Mouse (Mus musculus) heart, embryonic 16.5 days (tissue): Measurements from ENCODE around the gene Bbip1. TPM values are rescaled to one million over a fixed set of nuclear protein-coding genes. Genes with fewer than 3 reads are reported as not detected.
A peak's percentile ranks its signal among the peaks of the same experiment; 100 is the strongest.

ENCODE experiments used
- ATAC-seq: fragments of 200-750 bp; cut with Nextera tagmentation; replicated peaks from 2 replicates; pipeline ENCODE4 v1.8.0; 2017; ENCODE audit warnings: moderate number of reproducible peaks; ENCODE audit not compliant: insufficient read depth, low FRiP score; ENCODE audit errors: extremely low read depth
- H3K27ac ChIP-seq: fragments of 300-500 bp; sonication (generic); 2 replicates; pipeline ENCODE4 v1.5.1; 2014; ENCODE audit warnings: mild to moderate bottlenecking, low read length, control low read depth, moderate library complexity
- H3K27me3 ChIP-seq: fragments of 300-500 bp; sonication (generic); 2 replicates; pipeline ENCODE4 v1.6.1; 2014; ENCODE audit warnings: low read length, mixed read lengths; ENCODE audit not compliant: control insufficient read depth, insufficient read depth
- H3K36me3 ChIP-seq: fragments of 300-500 bp; sonication (generic); 2 replicates; pipeline ENCODE4 v1.6.1; 2014; ENCODE audit not compliant: control insufficient read depth, insufficient read depth
- H3K4me1 ChIP-seq: fragments of 300-500 bp; sonication (generic); 2 replicates; pipeline ENCODE4 v1.6.1; 2014; ENCODE audit warnings: low read length, mixed read lengths; ENCODE audit not compliant: control insufficient read depth, insufficient read depth
- H3K4me2 ChIP-seq: fragments of 300-500 bp; sonication (generic); 2 replicates; pipeline ENCODE4 v1.6.1; 2014; ENCODE audit warnings: low read depth, mild to moderate bottlenecking, control low read depth, low read length
- H3K4me3 ChIP-seq: fragments of 300-500 bp; sonication (generic); 2 replicates; pipeline ENCODE4 v1.5.1; 2014; ENCODE audit warnings: mild to moderate bottlenecking, control low read depth, low read length
- H3K9ac ChIP-seq: fragments of 300-500 bp; sonication (generic); 2 replicates; pipeline ENCODE4 v1.6.1; 2014; ENCODE audit warnings: low read length, control low read depth
- H3K9me3 ChIP-seq: fragments of 300-500 bp; sonication (generic); replicated peaks from 2 replicates; pipeline ENCODE4 v1.6.1; 2016; ENCODE audit warnings: low read length; ENCODE audit not compliant: control insufficient read depth
- WGBS: fragments of 180-500 bp; shearing (Covaris S2); extraction: QIAGEN DNeasy Blood & Tissue Kit; methylation state at CpG from one replicate; pipeline ENCODE4 v1.1.7; 2014; 5-methylcytosine and 5-hydroxymethylcytosine counted together
- polyA plus RNA-seq: library from polyadenylated mRNA; unstranded; fragments of >200 nt; fragmentation: Nextera tagmentation; extraction: Ambion mirVana; gene quantifications from 2 replicates; pipeline ENCODE4 v1.2.1, GENCODE M21; 2015

The Bbip1 gene
- polyA plus RNA-seq = 57.6 and 73.1 TPM in 2 replicates

- peak within 1 kb of the TSS; percentile 78 for H3K4me2 ChIP-seq
- H3K4me1 ChIP-seq = peaks cover 15% of the 10 kb centered on the region
- no peaks in the 10 kb centered on the region for H3K9me3 ChIP-seq
- WGBS = under 1% methylated on average over 60 of the region's 62 CpGs
- H3K36me3 ChIP-seq = no peaks in the 10 kb centered on the region
- peak; percentile 94 for ATAC-seq
- peak within 1 kb of the TSS; percentile 99 for H3K27ac ChIP-seq
- peak within 1 kb of the TSS; percentile 97 for H3K9ac ChIP-seq
- peak within 1 kb of the TSS; percentile 94 for H3K4me3 ChIP-seq
- no peaks in the 10 kb centered on the region for H3K27me3 ChIP-seq
These were observed at the start of gene Bbip1, which contains the start of gene Shoc2 for GRCm38 (mm10) chr19:53943802-53944785. Gene Bbip1, minus strand, starts transcription at chr19:53944627. Gene Shoc2, plus strand, starts transcription at chr19:53944306.

GRCm38 (mm10) chr19:53993860-53994259 is 49.4 kb upstream of the Bbip1 start:
- H3K9ac ChIP-seq = no peak overlapping the region
- WGBS = 68% methylated on average over 3 of the region's 3 CpGs
- H3K27me3 ChIP-seq = no peaks in the 10 kb centered on the region
- no peak overlapping the region for H3K4me3 ChIP-seq
- H3K9me3 ChIP-seq = no peaks in the 10 kb centered on the region
- H3K4me1 ChIP-seq = no peaks in the 10 kb centered on the region
- H3K27ac ChIP-seq = no peak overlapping the region
- no peak overlapping the region for H3K4me2 ChIP-seq
- 0 out of 2 replicates have a peak, but pooled peaks cover under 1% of the 10 kb centered on the region for H3K36me3 ChIP-seq
- no peak for ATAC-seq

- WGBS = 84% methylated on average over 2 of the region's 2 CpGs
- H3K9me3 ChIP-seq = no peaks in the 10 kb centered on the region
- no peak for ATAC-seq
- no peaks in the 10 kb centered on the region for H3K27me3 ChIP-seq
- H3K4me3 ChIP-seq = no peak overlapping the region
- no peaks in the 10 kb centered on the region for H3K4me1 ChIP-seq
- no peak overlapping the region for H3K27ac ChIP-seq
- H3K36me3 ChIP-seq = peaks cover 10% of the 10 kb centered on the region
- H3K9ac ChIP-seq = no peak overlapping the region
- no peak overlapping the region for H3K4me2 ChIP-seq
These were observed 46.1 kb upstream of the Bbip1 start for GRCm38 (mm10) chr19:53990538-53990937.

- Histone ChIP-seq H3K27ac (no peak overlapping the region), H3K9me3 (no peaks in the 10 kb centered on the region), H3K36me3 (peaks cover 10% of the 10 kb centered on the region), H3K9ac (no peak overlapping the region), H3K4me3 (no peak overlapping the region), H3K4me1 (peaks cover 2% of the 10 kb centered on the region; the same call in 1 of the 2 replicates), H3K4me2 (no peak overlapping the region), H3K27me3 (no peaks in the 10 kb centered on the region)
- 90% methylated on average over 3 of the region's 3 CpGs for WGBS
- no peak for ATAC-seq
These were observed 40.2 kb upstream of the Bbip1 start for GRCm38 (mm10) chr19:53984628-53985027.

- Histone ChIP-seq H3K27ac (no peak overlapping the region), H3K4me1 (peaks cover 2% of the 10 kb centered on the region; the same call in 1 of the 2 replicates)
These were observed 38.9 kb upstream of the Bbip1 start for GRCm38 (mm10) chr19:53983336-53983735.

GRCm38 (mm10) chr19:53982041-53982440 is 37.6 kb upstream of the Bbip1 start:
- no peak overlapping the region for H3K27ac ChIP-seq
- H3K36me3 ChIP-seq = peaks cover 2% of the 10 kb centered on the region
- no peak overlapping the region for H3K4me3 ChIP-seq
- WGBS = 52% methylated on average over 3 of the region's 3 CpGs
- no peak overlapping the region for H3K9ac ChIP-seq
- H3K9me3 ChIP-seq = peaks cover 2% of the 10 kb centered on the region
- no peak for ATAC-seq
- no peak overlapping the region for H3K4me2 ChIP-seq
- H3K27me3 ChIP-seq = no peaks in the 10 kb centered on the region
- H3K4me1 ChIP-seq = peaks cover 2% of the 10 kb centered on the region; the same call in 1 of the 2 replicates

More at GRCm38 (mm10) chr19:53983336-53983735, 38.9 kb upstream of the Bbip1 start:
- no peak for ATAC-seq
- Histone ChIP-seq H3K9me3 (no peaks in the 10 kb centered on the region), H3K36me3 (peaks cover 8% of the 10 kb centered on the region), H3K4me2 (no peak overlapping the region), H3K9ac (no peak overlapping the region), H3K4me3 (no peak overlapping the region), H3K27me3 (no peaks in the 10 kb centered on the region)
- 93% methylated on average over 1 of the region's 1 CpGs for WGBS

- no peak overlapping the region for H3K9ac ChIP-seq
- ATAC-seq = no peak
- peaks cover 8% of the 10 kb centered on the region for H3K36me3 ChIP-seq
- no peak overlapping the region for H3K27ac ChIP-seq
- peaks cover 8% of the 10 kb centered on the region for H3K9me3 ChIP-seq
- WGBS = 74% methylated on average over 1 of the region's 1 CpGs
- H3K4me1 ChIP-seq = no peaks in the 10 kb centered on the region
- no peak overlapping the region for H3K4me2 ChIP-seq
- H3K4me3 ChIP-seq = no peak overlapping the region
- H3K27me3 ChIP-seq = no peaks in the 10 kb centered on the region
These were observed 29.2 kb upstream of the Bbip1 start for GRCm38 (mm10) chr19:53973656-53974055.

- Histone ChIP-seq H3K4me3 (no peak overlapping the region), H3K27me3 (no peaks in the 10 kb centered on the region), H3K4me2 (no peak overlapping the region), H3K9me3 (peaks cover 5% of the 10 kb centered on the region), H3K4me1 (no peaks in the 10 kb centered on the region), H3K36me3 (peaks cover 5% of the 10 kb centered on the region), H3K27ac (peak overlapping the region; percentile 0; the same call in 1 of the 2 replicates), H3K9ac (no peak overlapping the region)
- 61% methylated on average over 7 of the region's 7 CpGs for WGBS
- no peak for ATAC-seq
These were observed 27.5 kb upstream of the Bbip1 start for GRCm38 (mm10) chr19:53971938-53972337.

- Histone ChIP-seq H3K9me3 (no peaks in the 10 kb centered on the region), H3K4me1 (peaks cover 2% of the 10 kb centered on the region; the same call in 1 of the 2 replicates), H3K27me3 (no peaks in the 10 kb centered on the region), H3K4me2 (no peak overlapping the region), H3K9ac (no peak overlapping the region), H3K27ac (no peak overlapping the region), H3K4me3 (no peak overlapping the region), H3K36me3 (no peaks in the 10 kb centered on the region)
- no peak for ATAC-seq
- 87% methylated on average over 3 of the region's 3 CpGs for WGBS
These were observed 24.8 kb upstream of the Bbip1 start for GRCm38 (mm10) chr19:53969226-53969625.
